Mouse (Mus musculus) heart, postnatal 0 days (tissue): ENCODE measurements around the gene Ssbp3. TPM values are rescaled to one million over a fixed set of nuclear protein-coding genes. Genes with fewer than 3 reads are reported as not detected.

Source experiments
- ATAC-seq: fragments of 200-750 bp; cut with Nextera tagmentation; 2 replicates; pipeline ENCODE4 v1.8.0; 2017; ENCODE audit warnings: low read depth, moderate number of reproducible peaks, moderate library complexity; ENCODE audit not compliant: insufficient read depth
- DNase-seq: peaks from one replicate; pipeline ENCODE4 v3.0.0-alpha.2; 2016; ENCODE audit warnings: low spot score
- H3K27ac ChIP-seq: fragments of 300-500 bp; sonication (generic); 2 replicates; pipeline ENCODE4 v1.5.1; 2014; ENCODE audit warnings: low read depth, mild to moderate bottlenecking
- H3K27me3 ChIP-seq: fragments of 300-500 bp; sonication (generic); 2 replicates; pipeline ENCODE4 v1.6.1; 2014; ENCODE audit warnings: low read length, mixed read lengths; ENCODE audit not compliant: control insufficient read depth, insufficient read depth
- H3K36me3 ChIP-seq: fragments of 300-500 bp; sonication (generic); replicated peaks from 2 replicates; pipeline ENCODE4 v1.6.1; 2014; ENCODE audit warnings: low read length, mixed read lengths; ENCODE audit not compliant: control insufficient read depth, insufficient read depth
- H3K4me1 ChIP-seq: fragments of 300-500 bp; sonication (generic); 2 replicates; pipeline ENCODE4 v1.6.1; 2014; ENCODE audit warnings: antibody characterized with exemption; ENCODE audit not compliant: control insufficient read depth, insufficient read depth
- H3K4me2 ChIP-seq: fragments of 300-500 bp; sonication (generic); 2 replicates; pipeline ENCODE4 v1.6.1; 2014; ENCODE audit warnings: low read depth, mild to moderate bottlenecking, low read length, moderate library complexity
- H3K4me3 ChIP-seq: fragments of 300-500 bp; sonication (generic); 2 replicates; pipeline ENCODE4 v1.5.1; 2014; ENCODE audit warnings: low read depth, low read length
- H3K9ac ChIP-seq: fragments of 300-500 bp; sonication (generic); replicated peaks from 2 replicates; pipeline ENCODE4 v1.6.1; 2014; ENCODE audit warnings: low read depth, low read length, mixed read lengths
- H3K9me3 ChIP-seq: fragments of 300-500 bp; sonication (generic); replicated peaks from 2 replicates; pipeline ENCODE4 v1.6.1; 2016; ENCODE audit warnings: low read length; ENCODE audit not compliant: control insufficient read depth
- CTCF ChIP-seq: IDR thresholded peaks from 2 replicates; pipeline ENCODE4 v1.5.1; 2016; ENCODE audit warnings: antibody characterized with exemption, control low read depth, low read depth
- EP300 ChIP-seq: IDR thresholded peaks from 2 replicates; pipeline ENCODE4 v1.6.1; 2016; ENCODE audit warnings: antibody characterized with exemption, low read depth
- WGBS: fragments of 180-500 bp; shearing (Covaris S2); extraction: QIAGEN DNeasy Blood & Tissue Kit; methylation state at CpG from one replicate; pipeline ENCODE4 v1.1.7; 2014; 5-methylcytosine and 5-hydroxymethylcytosine counted together
- polyA plus RNA-seq: library from polyadenylated mRNA; unstranded; fragments of >200 nt; fragmentation: Nextera tagmentation; extraction: Ambion mirVana; gene quantifications from 2 replicates; pipeline ENCODE4 v1.2.1, GENCODE M21; 2015
- total RNA-seq: library from RNA; depleted of rRNA; stranded (reverse); fragments of >200 nt; gene quantifications from 2 replicates; pipeline ENCODE4 v1.2.3, GENCODE M21; 2014; ENCODE audit warnings: low replicate concordance

Ssbp3 gene
- total and polyA plus RNA-seq, 2 experiments from 2014 or later, result 25.9 to 35.6 TPM

GRCm38 (mm10) chr4:106913411-106914049 is 3.0 kb downstream of the Ssbp3 start:
- peak; percentile 31 for DNase-seq
- no peak overlapping the region for H3K27ac ChIP-seq
- peak overlapping the region; percentile 97 for H3K4me2 ChIP-seq
- peaks cover 35% of the 10 kb centered on the region for H3K4me1 ChIP-seq
- TF ChIP-seq EP300 (no peak), CTCF (no peak)
- peak overlapping the region; percentile 72 for H3K9ac ChIP-seq
- peak overlapping the region; percentile 87; the same call in 1 of the 2 replicates for H3K4me3 ChIP-seq
- no peak for ATAC-seq
- H3K9me3 ChIP-seq, result no peaks in the 10 kb centered on the region
- 35% methylated on average over 9 of the region's 9 CpGs for WGBS
- no peaks in the 10 kb centered on the region for H3K27me3 ChIP-seq
- peaks cover 42% of the 10 kb centered on the region for H3K36me3 ChIP-seq

GRCm38 (mm10) chr4:106915265-106915664 is 4.8 kb downstream of the Ssbp3 start:
- Histone ChIP-seq H3K9me3 (no peaks in the 10 kb centered on the region), H3K4me2 (no peak overlapping the region), H3K4me3 (no peak overlapping the region), H3K27me3 (no peaks in the 10 kb centered on the region), H3K4me1 (peaks cover 20% of the 10 kb centered on the region), H3K9ac (no peak overlapping the region), H3K36me3 (peaks cover 58% of the 10 kb centered on the region), H3K27ac (no peak overlapping the region)
- DNase-seq (no peak), ATAC-seq (no peak)
- 72% methylated on average over 8 of the region's 8 CpGs for WGBS
- TF ChIP-seq CTCF, result no peak
- no peak for TF ChIP-seq EP300

DNA sequence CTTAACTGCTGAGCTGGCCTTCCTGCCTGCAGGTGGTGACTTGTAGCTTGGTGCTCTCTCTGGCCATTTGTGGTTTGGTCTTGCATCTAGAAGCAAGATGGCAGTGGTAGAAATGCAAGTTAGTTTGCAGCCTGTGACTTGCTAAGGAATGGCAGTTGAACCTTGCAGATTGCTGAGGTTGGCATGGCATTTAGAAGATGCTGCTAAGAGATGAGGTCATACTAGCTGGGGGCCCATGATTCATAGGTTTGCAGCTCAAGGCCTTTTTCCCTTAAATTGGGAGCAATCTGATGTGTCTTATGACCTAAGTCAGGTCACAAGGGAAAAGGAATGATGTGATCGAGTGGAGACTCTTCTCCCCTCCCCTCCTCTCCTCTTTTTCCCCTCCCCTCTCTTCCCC is 7.8 kb downstream of the Ssbp3 start:
- no peak for DNase-seq
- H3K4me2 ChIP-seq, result no peak overlapping the region
- no peak overlapping the region for H3K9ac ChIP-seq
- no peak overlapping the region for H3K4me3 ChIP-seq
- TF ChIP-seq CTCF, result no peak
- TF ChIP-seq EP300, result no peak
- peaks cover 18% of the 10 kb centered on the region for H3K4me1 ChIP-seq
- H3K27me3 ChIP-seq, result no peaks in the 10 kb centered on the region
- H3K9me3 ChIP-seq, result no peaks in the 10 kb centered on the region
- H3K27ac ChIP-seq, result no peak overlapping the region
- H3K36me3 ChIP-seq, result peaks cover 79% of the 10 kb centered on the region
- no peak for ATAC-seq
- WGBS, result 50% methylated on average over 1 of the region's 1 CpGs

GRCm38 (mm10) chr4:106920119-106920518 is 9.6 kb downstream of the Ssbp3 start:
- Histone ChIP-seq H3K36me3 (peaks cover 90% of the 10 kb centered on the region), H3K27me3 (no peaks in the 10 kb centered on the region), H3K4me1 (0 out of 2 replicates have a peak, but pooled peaks cover 8% of the 10 kb centered on the region), H3K4me3 (no peak overlapping the region), H3K4me2 (no peak overlapping the region), H3K27ac (no peak overlapping the region), H3K9ac (no peak overlapping the region), H3K9me3 (no peaks in the 10 kb centered on the region)
- TF ChIP-seq EP300, result no peak
- TF ChIP-seq CTCF, result no peak
- ATAC-seq (no peak), DNase-seq (no peak)
- 84% methylated on average over 4 of the region's 4 CpGs for WGBS

GRCm38 (mm10) chr4:106921375-106922336 is 11.2 kb downstream of the Ssbp3 start:
- DNase-seq, result no peak
- no peaks in the 10 kb centered on the region for H3K27me3 ChIP-seq
- H3K4me1 ChIP-seq, result 0 out of 2 replicates have a peak, but pooled peaks cover 8% of the 10 kb centered on the region
- H3K9me3 ChIP-seq, result no peaks in the 10 kb centered on the region
- peaks cover 74% of the 10 kb centered on the region for H3K36me3 ChIP-seq
- no peak overlapping the region for H3K4me3 ChIP-seq
- H3K9ac ChIP-seq, result no peak overlapping the region
- 70% methylated on average over 9 of the region's 9 CpGs for WGBS
- H3K4me2 ChIP-seq, result no peak overlapping the region
- TF ChIP-seq CTCF, result no peak
- no peak for TF ChIP-seq EP300
- no peak overlapping the region for H3K27ac ChIP-seq
- ATAC-seq, result no peak
